Mouse (Mus musculus): Measurements from ENCODE around the gene Sp7. TPM values are rescaled to one million over a fixed set of nuclear protein-coding genes. Genes with fewer than 3 reads are reported as not detected.
A peak's percentile ranks its signal among the peaks of the same experiment; 100 is the strongest.

The Sp7 gene
- 1.3 and 5.9 TPM in 2 replicates for polyA plus RNA-seq (2015; fragmentation: Nextera tagmentation; extraction: Ambion mirVana)

DNA sequence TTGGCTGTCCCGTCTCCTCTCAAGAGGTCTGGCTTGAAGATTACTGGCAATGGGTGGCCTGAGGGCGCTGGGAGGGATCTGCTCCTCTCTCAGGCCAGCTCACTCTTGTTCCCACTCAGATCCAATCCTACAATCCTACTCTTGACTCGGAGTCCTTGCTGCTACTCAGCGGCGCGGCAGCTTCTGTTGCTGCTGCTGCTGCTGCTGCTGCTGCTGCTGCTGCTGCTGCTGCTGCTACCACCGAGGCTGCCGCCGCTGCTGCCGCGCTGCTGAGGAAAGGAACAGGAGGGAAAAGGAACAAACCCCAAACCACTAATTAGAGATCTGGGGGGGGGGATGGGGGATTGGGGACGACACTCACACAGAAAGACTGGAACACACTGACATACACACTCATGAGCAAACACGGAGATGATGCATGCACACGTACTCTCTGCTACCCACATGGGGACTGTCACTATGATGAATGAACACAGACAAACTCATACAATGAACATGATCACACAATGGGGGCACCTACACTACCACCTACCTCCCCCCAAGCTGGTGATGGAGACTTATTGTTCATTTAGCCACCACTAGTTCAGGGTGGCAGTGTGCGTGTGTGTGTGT is at the start of gene Sp7:
Sp7 (minus strand) TSS at position 450 of the 612 bp plus-strand sequence.
- Histone ChIP-seq H3K4me3 (replicated peaks) (peak within 1 kb of the TSS; percentile 28), H3K36me3 (no peaks in the 10 kb centered on the region), H3K4me1 (peaks cover 45% of the 10 kb centered on the region), H3K27ac (no peak within 1 kb of the TSS), H3K9ac (peak within 1 kb of the TSS; percentile 11; the same call in 1 of the 2 replicates), H3K9me3 (replicated peaks) (no peaks in the 10 kb centered on the region), H3K4me2 (peak within 1 kb of the TSS; percentile 52), H3K27me3 (peaks cover 50% of the 10 kb centered on the region)
- ATAC-seq (replicated peaks; ENCODE audit: low FRiP score): no peak
- WGBS: 6% methylated on average over 13 of the region's 15 CpGs

DNA sequence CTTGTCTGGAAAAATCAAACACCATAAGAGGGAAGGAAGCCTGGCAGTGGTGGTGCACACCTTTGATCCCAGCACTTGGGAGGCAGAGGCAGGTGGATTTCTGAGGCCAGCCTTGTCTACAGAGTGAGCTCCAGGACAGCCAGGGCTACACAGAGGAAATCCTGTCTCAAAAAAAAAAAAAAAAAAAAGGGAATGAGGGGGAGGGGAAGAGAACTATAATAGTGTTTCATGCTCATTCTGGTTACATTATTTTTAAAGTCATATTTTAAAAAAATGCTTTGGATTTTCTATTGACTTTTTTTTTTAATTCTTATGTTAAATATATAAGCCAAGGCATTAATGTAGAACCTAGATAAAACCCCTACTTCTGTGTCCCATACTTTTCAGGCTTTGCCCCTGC is 46.7 kb upstream of the Sp7 start:
- Histone ChIP-seq H3K9ac (no peak overlapping the region), H3K27ac (no peak overlapping the region), H3K4me3 (replicated peaks) (no peak overlapping the region), H3K4me2 (no peak overlapping the region), H3K36me3 (peaks cover 89% of the 10 kb centered on the region), H3K9me3 (replicated peaks) (no peaks in the 10 kb centered on the region), H3K27me3 (no peaks in the 10 kb centered on the region), H3K4me1 (peaks cover 29% of the 10 kb centered on the region)
- no peak for ATAC-seq (replicated peaks; ENCODE audit: low FRiP score)

DNA sequence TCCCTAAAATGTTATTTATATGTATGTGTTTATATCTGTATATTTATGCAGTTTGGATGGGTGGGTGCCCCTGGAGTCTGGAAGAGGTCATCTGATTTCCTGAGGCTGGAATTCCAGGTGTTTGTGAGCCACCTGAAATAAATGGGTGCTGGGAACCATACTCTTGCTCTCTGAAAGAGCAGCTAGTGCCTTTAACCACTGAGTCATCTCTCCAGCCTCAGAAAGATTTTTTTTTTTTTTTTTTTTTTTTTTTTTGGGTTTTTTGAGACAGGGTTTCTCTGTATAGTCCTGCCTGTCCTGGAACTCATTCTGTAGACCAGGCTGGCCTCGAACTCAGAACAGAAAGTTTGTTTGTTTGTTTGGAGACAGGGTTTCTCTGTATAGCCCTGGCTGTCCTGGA is 44.1 kb upstream of the Sp7 start:
- Histone ChIP-seq H3K9ac (no peak overlapping the region), H3K27ac (no peak overlapping the region), H3K4me2 (peak overlapping the region; percentile 34; the same call in 1 of the 2 replicates), H3K9me3 (replicated peaks) (no peaks in the 10 kb centered on the region), H3K4me3 (replicated peaks) (peak overlapping the region; percentile 5; the same call in 1 of the 2 replicates), H3K4me1 (peaks cover 44% of the 10 kb centered on the region), H3K36me3 (peaks cover 82% of the 10 kb centered on the region), H3K27me3 (no peaks in the 10 kb centered on the region)
- no peak for ATAC-seq (replicated peaks; ENCODE audit: low FRiP score)
- whole genome bisulfite sequencing: 94% methylated on average over 1 of the region's 1 CpGs

DNA sequence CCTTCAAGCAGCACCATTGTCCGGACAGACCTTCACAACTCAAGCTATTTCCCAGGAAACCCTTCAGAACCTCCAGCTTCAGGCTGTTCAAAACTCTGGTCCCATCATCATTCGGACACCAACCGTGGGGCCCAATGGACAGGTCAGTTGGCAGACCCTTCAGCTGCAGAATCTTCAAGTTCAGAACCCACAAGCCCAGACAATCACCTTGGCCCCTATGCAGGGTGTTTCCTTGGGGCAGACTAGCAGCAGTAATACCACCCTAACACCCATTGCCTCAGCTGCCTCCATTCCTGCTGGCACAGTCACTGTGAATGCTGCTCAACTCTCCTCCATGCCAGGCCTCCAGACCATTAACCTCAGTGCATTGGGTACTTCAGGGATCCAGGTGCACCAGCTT is 42.3 kb upstream of the Sp7 start:
- peak overlapping the region; percentile 7; the same call in 1 of the 2 replicates for H3K4me2 ChIP-seq
- no peak for ATAC-seq (replicated peaks; ENCODE audit: low FRiP score)

DNA sequence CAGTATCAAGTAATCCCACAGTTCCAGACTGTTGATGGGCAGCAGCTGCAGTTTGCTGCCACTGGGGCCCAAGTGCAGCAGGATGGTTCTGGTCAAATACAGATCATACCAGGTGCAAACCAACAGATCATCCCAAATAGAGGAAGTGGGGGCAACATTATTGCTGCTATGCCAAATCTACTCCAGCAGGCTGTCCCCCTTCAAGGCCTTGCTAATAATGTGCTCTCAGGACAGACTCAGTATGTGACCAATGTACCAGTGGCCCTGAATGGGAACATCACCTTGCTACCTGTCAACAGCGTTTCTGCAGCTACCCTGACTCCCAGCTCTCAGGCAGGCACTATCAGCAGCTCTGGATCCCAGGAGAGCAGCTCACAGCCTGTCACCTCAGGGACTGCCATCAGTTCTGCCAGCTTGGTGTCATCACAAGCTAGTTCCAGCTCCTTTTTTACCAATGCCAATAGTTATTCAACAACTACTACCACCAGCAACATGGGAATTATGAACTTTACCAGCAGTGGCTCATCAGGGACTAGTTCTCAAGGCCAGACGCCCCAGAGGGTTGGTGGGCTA is 41.7 kb upstream of the Sp7 start:
- no peak overlapping the region for H3K27ac ChIP-seq
- H3K4me3 ChIP-seq (replicated peaks): no peak overlapping the region
- H3K9ac ChIP-seq: no peak overlapping the region
- 0 out of 2 replicates have a peak overlapping the region, but pooled peaks have one; percentile 3 for H3K4me2 ChIP-seq
- H3K36me3 ChIP-seq: peaks cover 59% of the 10 kb centered on the region
- H3K9me3 ChIP-seq (replicated peaks): no peaks in the 10 kb centered on the region
- no peak for ATAC-seq (replicated peaks; ENCODE audit: low FRiP score)
- WGBS: 81% methylated on average over 2 of the region's 2 CpGs
- H3K27me3 ChIP-seq: no peaks in the 10 kb centered on the region
- peaks cover 44% of the 10 kb centered on the region for H3K4me1 ChIP-seq

More for the DNA sequence above, 42.3 kb upstream of the Sp7 start:
- Histone ChIP-seq H3K9me3 (replicated peaks) (no peaks in the 10 kb centered on the region), H3K4me3 (replicated peaks) (no peak overlapping the region), H3K36me3 (peaks cover 65% of the 10 kb centered on the region), H3K4me1 (peaks cover 44% of the 10 kb centered on the region), H3K27me3 (no peaks in the 10 kb centered on the region), H3K27ac (no peak overlapping the region), H3K9ac (no peak overlapping the region)
- WGBS: 97% methylated on average over 3 of the region's 3 CpGs

DNA sequence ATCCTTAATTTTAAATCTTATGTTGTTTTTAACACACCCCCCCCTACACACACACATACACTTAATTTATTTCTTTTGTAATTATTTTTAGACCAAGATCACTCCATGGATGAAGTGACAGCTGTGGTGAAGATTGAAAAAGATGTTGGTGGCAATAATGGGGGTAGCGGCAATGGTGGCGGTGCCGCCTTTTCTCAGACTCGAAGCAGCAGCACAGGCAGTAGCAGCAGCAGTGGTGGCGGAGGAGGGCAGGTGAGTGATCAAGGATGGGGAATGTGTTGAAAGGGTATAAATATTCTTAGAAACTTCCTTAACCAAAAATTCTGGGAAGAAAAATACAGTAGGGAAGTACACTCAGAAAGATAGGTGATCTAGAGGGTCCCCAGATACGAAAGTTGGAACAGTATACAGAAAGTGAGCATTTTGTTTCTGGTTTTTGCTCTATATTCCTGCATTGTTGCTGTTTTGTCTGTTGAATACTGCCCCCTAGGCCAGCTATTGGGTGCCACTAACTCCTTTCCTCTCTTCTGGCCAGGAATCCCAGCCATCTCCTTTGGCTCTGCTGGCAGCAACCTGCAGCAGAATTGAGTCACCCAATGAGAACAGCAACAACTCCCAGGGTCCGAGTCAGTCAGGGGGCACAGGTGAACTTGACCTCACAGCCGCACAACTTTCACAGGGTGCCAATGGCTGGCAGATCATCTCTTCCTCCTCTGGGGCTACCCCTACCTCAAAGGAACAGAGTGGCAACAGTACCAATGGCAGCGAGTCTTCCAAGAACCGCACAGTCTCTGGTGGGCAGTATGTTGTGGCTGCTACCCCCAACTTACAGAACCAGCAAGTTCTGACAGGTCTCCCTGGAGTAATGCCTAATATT is 40.9 kb upstream of the Sp7 start:
- 95% methylated on average over 10 of the region's 10 CpGs for WGBS
- Histone ChIP-seq H3K4me3 (replicated peaks) (no peak overlapping the region), H3K27me3 (no peaks in the 10 kb centered on the region), H3K4me2 (0 out of 2 replicates have a peak overlapping the region, but pooled peaks have one; percentile 3), H3K36me3 (peaks cover 53% of the 10 kb centered on the region), H3K9me3 (replicated peaks) (no peaks in the 10 kb centered on the region), H3K9ac (no peak overlapping the region), H3K27ac (no peak overlapping the region), H3K4me1 (peaks cover 44% of the 10 kb centered on the region)
- no peak for ATAC-seq (replicated peaks; ENCODE audit: low FRiP score)

DNA sequence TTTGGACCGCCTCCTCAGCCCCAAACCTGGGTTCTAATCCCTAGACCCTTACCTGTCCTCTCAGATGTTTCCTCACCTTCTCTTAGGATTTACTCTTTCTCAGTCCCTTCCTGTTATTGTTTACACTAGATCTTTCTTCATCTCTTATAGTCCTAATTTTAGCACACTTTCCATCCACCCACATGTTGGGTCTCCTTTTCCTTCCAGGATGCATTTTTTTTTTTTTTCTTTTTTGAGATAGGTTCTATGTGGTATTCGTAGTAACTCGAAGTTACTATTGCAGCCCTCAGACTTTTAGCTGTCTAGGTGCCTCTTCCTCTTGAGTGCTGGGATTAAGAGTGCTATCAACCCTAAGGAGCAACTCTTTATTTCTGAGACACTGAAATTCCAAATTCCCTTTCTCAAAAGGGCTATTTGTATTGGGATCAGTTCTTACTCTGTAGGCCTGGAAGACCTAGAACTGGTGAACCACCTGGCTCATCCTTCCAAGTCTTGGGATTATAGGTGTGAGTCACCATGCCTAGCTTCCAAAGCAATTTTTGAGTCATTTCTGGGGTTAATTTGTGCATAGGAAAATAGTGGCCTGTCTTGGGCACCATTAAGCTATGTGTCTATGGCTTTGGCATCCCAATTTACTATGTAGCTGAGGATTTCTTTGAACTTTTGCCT is 40.1 kb upstream of the Sp7 start:
- Histone ChIP-seq H3K27me3 (no peaks in the 10 kb centered on the region), H3K9me3 (replicated peaks) (no peaks in the 10 kb centered on the region), H3K4me2 (peak overlapping the region; percentile 43), H3K36me3 (peaks cover 44% of the 10 kb centered on the region), H3K9ac (peak overlapping the region; percentile 90), H3K4me1 (peaks cover 42% of the 10 kb centered on the region), H3K27ac (peak overlapping the region; percentile 100), H3K4me3 (replicated peaks) (peak overlapping the region; percentile 68)
- WGBS: 18% methylated on average over 3 of the region's 3 CpGs
- no peak for ATAC-seq (replicated peaks; ENCODE audit: low FRiP score)

DNA sequence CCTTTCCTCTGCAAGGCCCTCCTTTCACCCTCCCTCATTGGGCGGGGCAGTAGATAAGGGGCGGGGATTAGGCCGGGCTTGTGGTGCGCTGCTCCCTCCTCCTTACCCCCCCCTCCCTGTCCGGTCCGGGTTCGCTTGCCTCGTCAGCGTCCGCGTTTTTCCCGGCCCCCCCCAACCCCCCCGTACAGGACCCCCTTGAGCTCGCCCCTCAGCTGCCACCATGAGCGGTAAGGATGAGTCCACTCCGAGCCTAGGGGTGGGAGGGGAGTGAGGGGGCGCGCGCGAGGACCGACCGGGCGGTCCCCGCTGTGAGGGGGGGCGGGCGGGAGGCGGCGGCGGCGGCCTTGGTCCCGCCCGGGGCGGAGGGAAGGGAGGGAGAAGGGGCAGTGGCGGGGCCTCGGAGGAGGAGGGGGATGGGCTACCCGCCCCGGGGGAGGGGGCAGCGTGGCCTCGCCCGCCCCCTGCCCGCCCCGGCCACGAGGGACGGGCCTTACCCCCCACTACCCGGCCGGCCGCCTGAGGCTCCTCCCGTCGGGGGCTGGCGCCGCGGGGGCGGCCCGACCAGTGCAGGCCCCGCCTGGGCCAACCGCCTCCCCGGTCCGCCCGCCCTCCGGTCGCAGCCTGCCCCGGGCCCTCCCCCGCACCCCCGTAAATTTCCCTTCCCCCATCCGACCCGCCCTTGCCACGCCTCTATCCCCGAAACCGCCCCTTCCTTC is 39.4 kb upstream of the Sp7 start:
- ATAC-seq (replicated peaks; ENCODE audit: low FRiP score): peak; percentile 44
- Histone ChIP-seq H3K4me1 (peaks cover 35% of the 10 kb centered on the region), H3K36me3 (peaks cover 37% of the 10 kb centered on the region), H3K4me2 (peak overlapping the region; percentile 43), H3K4me3 (replicated peaks) (peak overlapping the region; percentile 68), H3K9ac (peak overlapping the region; percentile 90), H3K27ac (peak overlapping the region; percentile 100), H3K27me3 (no peaks in the 10 kb centered on the region), H3K9me3 (replicated peaks) (no peaks in the 10 kb centered on the region)
- WGBS: 1% methylated on average over 41 of the region's 69 CpGs

DNA sequence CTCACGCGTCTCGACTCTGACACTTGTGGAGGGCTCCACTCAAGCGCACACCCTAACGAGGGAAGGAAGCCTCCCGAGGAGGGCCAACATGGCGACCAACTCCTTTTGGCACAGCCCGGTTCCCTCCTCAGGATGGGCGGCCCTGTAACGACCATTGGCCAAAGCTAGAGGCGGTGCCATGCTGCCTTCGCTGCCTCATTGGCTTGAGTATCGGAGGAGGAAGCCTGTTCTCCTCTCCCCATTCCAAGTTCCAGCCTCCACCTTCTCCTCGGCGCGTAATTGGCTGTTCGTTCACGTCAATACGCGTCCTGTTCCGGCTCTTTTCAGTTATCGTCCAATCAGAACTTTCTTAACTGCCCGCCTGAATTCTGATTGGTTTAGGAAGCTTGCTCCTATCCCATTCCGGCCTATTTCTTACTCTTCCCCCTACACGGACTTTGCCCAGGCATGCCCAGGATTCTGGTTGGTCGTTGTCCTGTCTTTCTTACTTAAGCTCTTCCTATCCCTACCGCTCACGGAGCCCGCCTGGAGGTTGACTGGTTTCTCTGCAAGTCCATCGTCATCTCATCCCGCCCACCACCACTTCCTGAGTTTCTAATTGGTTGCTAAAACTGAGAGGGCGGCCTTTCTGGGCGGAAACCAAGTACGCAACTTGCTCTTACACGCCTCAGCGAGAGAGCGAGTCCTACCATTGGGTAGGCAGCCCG is 38.7 kb upstream of the Sp7 start, which contains the start of gene Sp1:
Sp1 (plus strand) TSS at position 655 of the 707 bp plus-strand sequence.
- H3K36me3 ChIP-seq: peaks cover 31% of the 10 kb centered on the region
- H3K27ac ChIP-seq: peak within 1 kb of the TSS; percentile 100
- H3K4me1 ChIP-seq: peaks cover 34% of the 10 kb centered on the region
- H3K4me3 ChIP-seq (replicated peaks): peak within 1 kb of the TSS; percentile 68
- no peaks in the 10 kb centered on the region for H3K27me3 ChIP-seq
- no peaks in the 10 kb centered on the region for H3K9me3 ChIP-seq (replicated peaks)
- under 1% methylated on average over 38 of the region's 38 CpGs for WGBS
- peak within 1 kb of the TSS; percentile 90 for H3K9ac ChIP-seq
- ATAC-seq (replicated peaks; ENCODE audit: low FRiP score): peak; percentile 98
- peak within 1 kb of the TSS; percentile 67 for H3K4me2 ChIP-seq

DNA sequence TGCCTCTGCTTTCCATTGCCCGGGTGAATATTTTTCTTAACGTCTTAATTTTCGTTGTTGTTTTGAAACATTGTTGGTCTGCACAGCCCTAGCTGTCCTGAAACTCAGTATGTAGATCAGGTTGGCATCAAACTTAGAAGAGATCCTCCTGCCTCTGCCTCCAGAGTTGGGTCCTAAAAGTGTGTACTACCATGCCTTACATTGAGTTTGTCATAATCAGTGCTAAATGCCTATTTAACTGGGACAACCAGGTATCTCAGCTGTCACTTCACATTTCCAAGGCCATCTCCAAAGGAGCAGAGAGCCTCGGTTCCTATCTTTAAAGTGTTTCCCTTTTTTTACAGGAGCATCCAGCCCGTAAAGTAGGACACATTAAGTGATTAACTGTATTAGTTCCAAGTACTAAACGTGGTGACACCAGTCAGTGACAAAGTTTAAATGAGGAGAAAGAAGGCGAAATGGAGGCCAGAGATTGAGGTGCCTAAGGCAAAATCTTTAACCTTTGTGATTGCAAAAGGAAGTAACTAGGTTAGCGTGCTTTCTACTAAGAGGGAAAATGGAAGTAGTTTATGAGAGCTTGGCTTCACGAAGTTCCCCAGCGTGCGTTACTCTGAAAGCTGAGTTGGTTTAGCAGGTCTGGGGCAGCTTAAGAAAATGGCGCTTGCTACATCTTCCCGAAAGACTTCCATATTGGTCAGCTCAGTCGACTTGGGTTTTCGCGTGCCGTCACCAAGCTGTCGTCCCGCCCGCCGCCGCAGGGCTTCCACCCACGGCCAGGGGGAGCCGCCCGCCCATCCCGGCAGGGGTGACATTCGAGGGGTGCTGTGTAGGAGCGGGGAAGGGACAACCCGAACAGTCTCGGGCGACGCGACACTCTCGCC is 37.9 kb upstream of the Sp7 start:
- Histone ChIP-seq H3K4me2 (peak overlapping the region; percentile 67), H3K4me1 (peaks cover 35% of the 10 kb centered on the region), H3K9me3 (replicated peaks) (no peaks in the 10 kb centered on the region), H3K36me3 (peaks cover 23% of the 10 kb centered on the region), H3K27me3 (no peaks in the 10 kb centered on the region), H3K27ac (peak overlapping the region; percentile 100), H3K9ac (peak overlapping the region; percentile 75), H3K4me3 (replicated peaks) (peak overlapping the region; percentile 68)
- WGBS: 14% methylated on average over 34 of the region's 34 CpGs
- ATAC-seq (replicated peaks; ENCODE audit: low FRiP score): no peak

All from kidney, embryonic 15.5 days (tissue).